Mouse (Mus musculus): Measurements from ENCODE around the gene Tcl1b5. TPM values are rescaled to one million over a fixed set of nuclear protein-coding genes. Genes with fewer than 3 reads are reported as not detected.
"Not testable (repeated sequence)": the region's sequence is repeated elsewhere in the genome, so short reads cannot be mapped to it uniquely, and the experiment has no call there.

Tcl1b5 gene
- polyA plus RNA-seq, 1 experiment from 2014 or later = not detected

DNA sequence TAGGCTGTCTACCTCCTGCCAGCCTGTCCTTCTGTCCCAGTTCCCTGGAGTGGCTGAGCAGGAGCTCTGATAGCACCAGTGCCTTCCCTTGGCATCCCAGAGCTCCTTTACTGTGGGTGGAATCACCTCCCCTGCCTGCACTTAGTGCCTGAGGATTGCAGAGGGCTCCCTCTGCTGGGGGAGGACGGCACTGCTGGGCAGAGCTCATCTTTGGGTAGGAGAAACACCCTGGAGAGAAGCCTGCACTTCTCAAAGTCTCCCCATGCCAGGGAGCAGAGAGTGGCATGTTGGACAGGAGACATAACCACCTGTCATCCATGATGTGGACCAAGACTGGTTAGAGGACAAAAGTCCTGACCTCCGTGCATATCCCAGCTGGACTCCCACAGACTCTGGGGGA is 12.8 kb downstream of the Tcl1b5 start:
- not testable (repeated sequence) for H3K4me2 ChIP-seq; H3K27ac ChIP-seq (ENCODE audit: low read depth); H3K9ac ChIP-seq; H3K9me3 ChIP-seq (ENCODE audit: low read depth, low read length); H3K36me3 ChIP-seq (ENCODE audit: insufficient read depth); H3K4me1 ChIP-seq (ENCODE audit: insufficient read depth); H3K27me3 ChIP-seq (ENCODE audit: insufficient read depth, low read length); H3K4me3 ChIP-seq (ENCODE audit: low read depth, low read length); ATAC-seq (ENCODE audit: insufficient read depth); DNase-seq
- peak; percentile 54 for TF ChIP-seq CTCF (IDR thresholded peaks at IDR 0.05; ENCODE audit: low read depth)
- WGBS = 32% methylated on average over 2 of the region's 2 CpGs

DNA sequence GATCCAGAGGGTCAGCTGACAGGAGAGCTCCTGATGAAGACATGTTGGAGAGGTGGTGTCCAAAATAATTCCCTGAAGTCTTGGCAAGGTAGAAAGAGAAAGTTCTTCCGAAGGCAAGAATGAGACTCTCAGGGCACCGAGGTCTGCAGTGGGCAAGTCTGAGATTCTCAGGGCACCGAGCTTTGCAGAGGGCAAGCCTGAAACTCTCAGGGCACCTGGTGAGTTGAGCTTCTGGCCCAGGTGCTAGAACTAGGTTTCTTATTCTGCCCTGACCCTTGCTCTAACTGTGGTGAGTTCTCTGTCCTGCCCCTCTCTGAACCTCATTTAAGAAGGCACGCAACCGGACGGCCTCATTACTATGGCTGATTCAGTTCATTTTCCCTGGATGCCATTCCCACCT is 14.6 kb downstream of the Tcl1b5 start, which contains the start of gene Tcl1b3:
Gene Tcl1b3, plus strand, starts transcription at position 301 of the 400 bp plus-strand sequence.
- DNase-seq; H3K36me3 ChIP-seq (ENCODE audit: insufficient read depth); H3K27me3 ChIP-seq (ENCODE audit: insufficient read depth, low read length); H3K9me3 ChIP-seq (ENCODE audit: low read depth, low read length); H3K4me3 ChIP-seq (ENCODE audit: low read depth, low read length); H3K4me1 ChIP-seq (ENCODE audit: insufficient read depth); H3K9ac ChIP-seq; H3K27ac ChIP-seq (ENCODE audit: low read depth); H3K4me2 ChIP-seq; ATAC-seq (ENCODE audit: insufficient read depth): not testable (repeated sequence)
- WGBS = 89% methylated on average over 6 of the region's 6 CpGs

DNA sequence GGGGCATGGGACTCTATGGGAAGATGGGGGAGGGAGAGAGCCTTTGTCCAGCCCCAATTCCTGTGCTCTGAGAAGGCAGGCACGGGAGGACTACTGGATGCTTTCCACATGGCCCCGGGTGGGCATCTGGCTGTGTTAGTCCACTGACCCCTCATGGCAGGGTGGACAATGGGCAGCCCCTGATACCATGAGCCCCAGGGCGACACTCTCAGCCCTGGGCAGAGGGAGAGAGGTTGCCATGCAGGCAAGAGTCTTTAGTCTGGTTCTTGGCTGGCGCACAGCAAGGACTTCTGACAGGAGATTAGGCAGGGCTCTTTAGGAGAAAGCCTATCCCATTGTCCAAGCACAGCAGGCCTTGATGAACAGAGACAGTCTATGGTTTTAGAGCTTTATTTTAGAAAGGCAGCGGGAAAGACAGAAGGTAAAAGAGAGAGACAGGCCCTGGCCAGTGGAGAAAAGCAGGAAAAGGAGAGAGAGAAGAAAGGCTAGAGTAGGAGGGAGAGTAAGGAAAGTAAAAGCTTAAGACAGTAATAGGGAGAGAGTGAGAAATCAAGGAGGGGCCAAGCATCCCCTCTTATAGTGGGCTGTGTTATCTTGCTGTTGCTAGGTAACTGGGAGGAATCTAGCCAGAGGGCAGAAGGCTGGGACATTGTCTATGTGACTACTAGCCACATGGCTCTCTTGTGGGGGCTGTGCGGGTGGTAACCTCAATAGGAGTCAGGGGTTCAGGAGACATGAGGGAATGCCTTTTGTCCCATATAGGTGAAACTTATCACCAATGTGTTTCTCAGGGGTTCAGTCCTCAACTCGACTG is 23.7 kb downstream of the Tcl1b5 start:
- not testable (repeated sequence) for H3K9me3 ChIP-seq (ENCODE audit: low read depth, low read length); H3K27ac ChIP-seq (ENCODE audit: low read depth); ATAC-seq (ENCODE audit: insufficient read depth); H3K4me2 ChIP-seq; DNase-seq; H3K36me3 ChIP-seq (ENCODE audit: insufficient read depth); H3K4me1 ChIP-seq (ENCODE audit: insufficient read depth); H3K4me3 ChIP-seq (ENCODE audit: low read depth, low read length); H3K9ac ChIP-seq; H3K27me3 ChIP-seq (ENCODE audit: insufficient read depth, low read length)
- 63% methylated on average over 7 of the region's 7 CpGs for WGBS

DNA sequence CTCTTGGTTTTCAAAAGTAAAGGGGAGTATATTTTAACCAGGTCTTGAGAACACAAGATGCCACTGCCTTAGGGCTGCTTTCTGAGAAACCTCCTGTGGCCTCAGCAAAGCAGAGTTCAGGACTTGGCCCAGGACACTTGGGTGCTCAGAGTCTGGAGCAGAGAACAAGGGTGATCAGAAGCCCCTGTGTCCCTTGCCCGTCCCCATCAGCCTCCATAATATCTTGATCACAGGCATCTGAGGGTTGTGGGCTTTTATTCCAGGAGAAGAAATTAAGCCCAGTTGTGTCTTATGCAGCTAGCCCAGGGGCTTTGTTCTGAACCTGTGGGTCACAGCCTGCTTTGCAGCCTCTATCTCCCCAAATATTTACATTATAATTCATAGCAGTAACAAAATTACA is 25.5 kb downstream of the Tcl1b5 start, which contains the start of gene Tcl1b4:
Gene Tcl1b4, plus strand, starts transcription at position 301 of the 400 bp plus-strand sequence.
- 70% methylated on average over 1 of the region's 1 CpGs for WGBS
- H3K36me3 ChIP-seq (ENCODE audit: insufficient read depth); H3K9me3 ChIP-seq (ENCODE audit: low read depth, low read length); H3K4me1 ChIP-seq (ENCODE audit: insufficient read depth); H3K27ac ChIP-seq (ENCODE audit: low read depth); ATAC-seq (ENCODE audit: insufficient read depth); H3K4me2 ChIP-seq; H3K9ac ChIP-seq; DNase-seq; H3K27me3 ChIP-seq (ENCODE audit: insufficient read depth, low read length); H3K4me3 ChIP-seq (ENCODE audit: low read depth, low read length): not testable (repeated sequence)

DNA sequence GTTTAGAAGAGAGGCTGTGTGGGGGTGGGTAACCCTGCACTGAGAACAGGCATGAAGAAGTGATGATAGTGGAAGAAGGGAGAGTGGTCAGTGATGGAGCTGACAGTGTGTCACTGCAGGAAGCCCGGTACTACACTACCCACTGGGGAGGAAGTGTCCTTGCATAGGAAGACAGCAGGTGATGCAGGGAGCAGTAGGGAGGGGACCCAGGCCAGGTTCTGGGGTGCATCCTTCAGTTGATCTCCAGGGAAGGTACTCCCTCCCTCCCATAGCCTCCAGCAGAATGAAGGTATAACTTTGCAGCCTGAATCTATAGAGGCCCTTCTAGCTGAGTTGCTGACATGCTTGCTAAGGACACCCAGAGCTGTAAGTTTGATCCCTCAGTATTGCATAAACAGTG is 30.9 kb downstream of the Tcl1b5 start:
- TF ChIP-seq CTCF (IDR thresholded peaks at IDR 0.05; ENCODE audit: low read depth) = no peak
- WGBS = 71% methylated on average over 1 of the region's 1 CpGs
- no peak overlapping the region for H3K4me2 ChIP-seq
- H3K9ac ChIP-seq = no peak overlapping the region
- H3K9me3 ChIP-seq (ENCODE audit: low read depth, low read length) = no peaks in the 10 kb centered on the region
- no peaks in the 10 kb centered on the region for H3K36me3 ChIP-seq (ENCODE audit: insufficient read depth)
- ATAC-seq (ENCODE audit: insufficient read depth) (no peak), DNase-seq (no peak)
- no peak overlapping the region for H3K27ac ChIP-seq (ENCODE audit: low read depth)
- no peaks in the 10 kb centered on the region for H3K4me1 ChIP-seq (ENCODE audit: insufficient read depth)
- H3K27me3 ChIP-seq (ENCODE audit: insufficient read depth, low read length) = no peaks in the 10 kb centered on the region
- H3K4me3 ChIP-seq (ENCODE audit: low read depth, low read length) = no peak overlapping the region

DNA sequence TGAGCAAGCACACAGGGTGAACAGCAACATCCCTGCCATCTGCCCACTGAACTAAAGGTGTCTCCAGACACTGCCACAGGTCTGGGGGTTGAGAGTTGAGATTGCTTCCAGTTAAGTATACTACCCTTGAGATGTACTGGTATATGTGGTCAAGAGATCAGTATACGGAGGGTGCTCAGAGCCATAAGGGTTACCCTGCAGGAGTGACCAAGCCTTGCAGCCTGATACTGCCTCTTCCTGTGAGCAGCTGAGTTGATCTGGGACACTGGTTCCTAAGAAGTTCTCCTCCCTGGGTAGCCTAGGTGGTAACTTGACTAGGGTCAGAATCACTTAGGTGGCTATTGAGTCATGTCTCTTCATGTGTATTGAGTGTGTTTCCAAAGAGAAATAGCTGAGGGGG is 32.3 kb downstream of the Tcl1b5 start:
- H3K36me3 ChIP-seq (ENCODE audit: insufficient read depth) = no peaks in the 10 kb centered on the region
- H3K4me2 ChIP-seq = no peak overlapping the region
- no peak overlapping the region for H3K4me3 ChIP-seq (ENCODE audit: low read depth, low read length)
- no peak overlapping the region for H3K27ac ChIP-seq (ENCODE audit: low read depth)
- TF ChIP-seq CTCF (IDR thresholded peaks at IDR 0.05; ENCODE audit: low read depth) = no peak
- no peaks in the 10 kb centered on the region for H3K4me1 ChIP-seq (ENCODE audit: insufficient read depth)
- DNase-seq = no peak
- H3K27me3 ChIP-seq (ENCODE audit: insufficient read depth, low read length) = no peaks in the 10 kb centered on the region
- no peaks in the 10 kb centered on the region for H3K9me3 ChIP-seq (ENCODE audit: low read depth, low read length)
- no peak overlapping the region for H3K9ac ChIP-seq
- whole genome bisulfite sequencing = 75% methylated on average over 1 of the region's 1 CpGs
- no peak for ATAC-seq (ENCODE audit: insufficient read depth)

DNA sequence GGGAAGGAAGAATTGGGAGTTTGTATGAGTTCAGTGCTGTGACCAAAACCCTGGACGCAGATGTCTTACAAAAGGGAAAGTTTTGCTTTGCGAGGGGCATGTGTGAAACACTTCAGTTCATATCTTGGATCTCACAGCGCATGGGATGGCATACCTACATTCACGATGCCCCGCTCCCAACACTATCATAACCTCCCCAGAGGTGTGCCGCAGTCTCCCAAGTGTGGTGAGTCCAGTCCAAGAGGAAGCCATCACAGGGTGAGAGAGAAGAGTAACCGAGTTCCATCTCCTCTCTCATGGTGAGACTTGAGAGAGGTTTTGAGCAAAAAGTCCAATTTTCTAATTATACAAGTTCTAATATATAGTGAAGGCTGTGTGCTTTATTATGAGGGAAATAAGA is 33.1 kb downstream of the Tcl1b5 start:
- Histone ChIP-seq H3K27me3 (ENCODE audit: insufficient read depth, low read length) (no peaks in the 10 kb centered on the region), H3K36me3 (ENCODE audit: insufficient read depth) (no peaks in the 10 kb centered on the region), H3K27ac (ENCODE audit: low read depth) (no peak overlapping the region), H3K4me2 (no peak overlapping the region), H3K4me1 (ENCODE audit: insufficient read depth) (no peaks in the 10 kb centered on the region), H3K9me3 (ENCODE audit: low read depth, low read length) (no peaks in the 10 kb centered on the region), H3K4me3 (ENCODE audit: low read depth, low read length) (no peak overlapping the region), H3K9ac (no peak overlapping the region)
- DNase-seq = no peak
- ATAC-seq (ENCODE audit: insufficient read depth) = no peak
- 86% methylated on average over 7 of the region's 7 CpGs for WGBS
- TF ChIP-seq CTCF (IDR thresholded peaks at IDR 0.05; ENCODE audit: low read depth) = no peak
